Mouse (Mus musculus) intestine, embryonic 15.5 days (tissue): ENCODE measurements around the gene Trmt61a. TPM values are rescaled to one million over a fixed set of nuclear protein-coding genes. Genes with fewer than 3 reads are reported as not detected.

Experiments
- ATAC-seq: fragments of 200-750 bp; cut with Nextera tagmentation; 2 replicates; pipeline ENCODE4 v1.8.0; 2017; ENCODE audit warnings: moderate TSS enrichment, moderate library complexity
- H3K27ac ChIP-seq: fragments of 300-500 bp; sonication (generic); 2 replicates; pipeline ENCODE4 v1.5.1; 2015; ENCODE audit warnings: mild to moderate bottlenecking, inconsistent platforms
- H3K27me3 ChIP-seq: fragments of 300-500 bp; sonication (generic); replicated peaks from 2 replicates; pipeline ENCODE4 v1.6.1; 2015; ENCODE audit warnings: inconsistent platforms
- H3K36me3 ChIP-seq: fragments of 300-500 bp; sonication (generic); 2 replicates; pipeline ENCODE4 v1.6.1; 2015; ENCODE audit warnings: inconsistent platforms
- H3K4me1 ChIP-seq: fragments of 300-500 bp; sonication (generic); replicated peaks from 2 replicates; pipeline ENCODE4 v1.6.1; 2015; ENCODE audit warnings: inconsistent platforms
- H3K4me2 ChIP-seq: fragments of 300-500 bp; sonication (generic); replicated peaks from 2 replicates; pipeline ENCODE4 v1.6.1; 2015; ENCODE audit warnings: mild to moderate bottlenecking, inconsistent platforms
- H3K4me3 ChIP-seq: fragments of 300-500 bp; sonication (generic); replicated peaks from 2 replicates; pipeline ENCODE4 v1.5.1; 2015; ENCODE audit warnings: inconsistent platforms
- H3K9ac ChIP-seq: fragments of 300-500 bp; sonication (generic); 2 replicates; pipeline ENCODE4 v1.6.1; 2015; ENCODE audit warnings: inconsistent platforms
- H3K9me3 ChIP-seq: fragments of 300-500 bp; sonication (generic); 2 replicates; pipeline ENCODE4 v1.6.1; 2016; ENCODE audit warnings: inconsistent platforms
- WGBS: fragments of 180-500 bp; shearing (Covaris S2); methylation state at CpG from one replicate; pipeline ENCODE4 v1.1.7; 2015; 5-methylcytosine and 5-hydroxymethylcytosine counted together
- polyA plus RNA-seq: library from polyadenylated mRNA; unstranded; fragments of >200 nt; fragmentation: Nextera tagmentation; extraction: Ambion mirVana; gene quantifications from 2 replicates; pipeline ENCODE4 v1.2.1, GENCODE M21; 2015

Trmt61a gene
- polyA plus RNA-seq, 1 experiment from 2014 or later: 12.6 TPM

DNA sequence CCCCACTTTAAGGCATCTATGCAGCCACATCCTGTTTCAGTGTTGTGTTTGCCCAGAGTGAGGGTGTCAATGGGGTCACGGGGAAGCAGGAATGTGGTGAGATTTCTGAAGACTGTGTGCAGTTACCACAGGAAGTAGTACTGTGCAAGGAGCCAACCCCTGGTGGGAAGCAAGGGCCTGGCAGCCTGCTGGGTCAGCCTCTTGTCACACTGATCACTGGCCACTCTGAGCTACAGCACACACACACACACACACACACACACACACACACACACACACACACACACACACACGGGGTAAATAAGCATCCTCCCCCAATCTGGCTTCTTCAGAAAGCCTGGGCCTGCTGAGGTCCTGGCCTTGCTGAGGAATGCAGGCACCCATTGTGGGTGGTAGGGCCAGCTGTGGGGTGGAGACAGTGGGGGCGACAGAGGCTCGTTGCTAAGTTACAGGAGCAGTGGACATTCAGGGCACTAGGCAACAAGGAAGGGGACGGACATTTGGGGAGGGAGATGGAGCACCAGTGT lies 13.5 kb downstream of the Trmt61a start:
- no peak for ATAC-seq
- H3K4me3 ChIP-seq: no peak overlapping the region
- peak overlapping the region; percentile 79; the same call in 1 of the 2 replicates for H3K27ac ChIP-seq
- H3K9ac ChIP-seq: no peak overlapping the region
- H3K4me2 ChIP-seq: no peak overlapping the region
- H3K9me3 ChIP-seq: no peaks in the 10 kb centered on the region
- H3K27me3 ChIP-seq: no peaks in the 10 kb centered on the region
- no peaks in the 10 kb centered on the region for H3K36me3 ChIP-seq
- WGBS: 21% methylated on average over 5 of the region's 5 CpGs
- H3K4me1 ChIP-seq: peaks cover 71% of the 10 kb centered on the region

DNA sequence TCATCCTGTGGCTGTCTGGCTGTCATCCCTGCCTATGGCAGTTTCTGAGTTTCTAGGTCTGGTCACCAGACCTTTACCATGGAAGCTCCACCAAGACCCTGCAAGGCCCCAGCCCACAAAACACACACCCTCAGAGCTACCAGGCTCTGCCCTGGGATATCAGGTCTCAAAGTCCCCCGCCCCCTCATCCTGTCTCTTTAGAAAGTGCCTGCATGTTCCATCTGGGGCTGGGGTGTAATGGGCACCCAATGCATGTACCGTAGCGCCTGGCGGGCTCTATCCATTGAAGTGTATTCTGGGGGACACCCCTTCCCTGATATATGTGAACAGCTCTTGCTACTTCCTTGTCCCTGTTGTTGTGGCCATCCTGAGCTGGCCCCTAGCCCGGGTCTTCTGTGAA lies 15.0 kb downstream of the Trmt61a start:
- no peak overlapping the region; the same call in 1 of the 2 replicates for H3K9ac ChIP-seq
- WGBS: 83% methylated on average over 5 of the region's 5 CpGs
- no peaks in the 10 kb centered on the region for H3K36me3 ChIP-seq
- ATAC-seq: no peak
- no peak overlapping the region for H3K4me2 ChIP-seq
- peaks cover 61% of the 10 kb centered on the region for H3K4me1 ChIP-seq
- peak overlapping the region; percentile 79 for H3K27ac ChIP-seq
- H3K9me3 ChIP-seq: no peaks in the 10 kb centered on the region
- no peak overlapping the region for H3K4me3 ChIP-seq
- H3K27me3 ChIP-seq: no peaks in the 10 kb centered on the region

DNA sequence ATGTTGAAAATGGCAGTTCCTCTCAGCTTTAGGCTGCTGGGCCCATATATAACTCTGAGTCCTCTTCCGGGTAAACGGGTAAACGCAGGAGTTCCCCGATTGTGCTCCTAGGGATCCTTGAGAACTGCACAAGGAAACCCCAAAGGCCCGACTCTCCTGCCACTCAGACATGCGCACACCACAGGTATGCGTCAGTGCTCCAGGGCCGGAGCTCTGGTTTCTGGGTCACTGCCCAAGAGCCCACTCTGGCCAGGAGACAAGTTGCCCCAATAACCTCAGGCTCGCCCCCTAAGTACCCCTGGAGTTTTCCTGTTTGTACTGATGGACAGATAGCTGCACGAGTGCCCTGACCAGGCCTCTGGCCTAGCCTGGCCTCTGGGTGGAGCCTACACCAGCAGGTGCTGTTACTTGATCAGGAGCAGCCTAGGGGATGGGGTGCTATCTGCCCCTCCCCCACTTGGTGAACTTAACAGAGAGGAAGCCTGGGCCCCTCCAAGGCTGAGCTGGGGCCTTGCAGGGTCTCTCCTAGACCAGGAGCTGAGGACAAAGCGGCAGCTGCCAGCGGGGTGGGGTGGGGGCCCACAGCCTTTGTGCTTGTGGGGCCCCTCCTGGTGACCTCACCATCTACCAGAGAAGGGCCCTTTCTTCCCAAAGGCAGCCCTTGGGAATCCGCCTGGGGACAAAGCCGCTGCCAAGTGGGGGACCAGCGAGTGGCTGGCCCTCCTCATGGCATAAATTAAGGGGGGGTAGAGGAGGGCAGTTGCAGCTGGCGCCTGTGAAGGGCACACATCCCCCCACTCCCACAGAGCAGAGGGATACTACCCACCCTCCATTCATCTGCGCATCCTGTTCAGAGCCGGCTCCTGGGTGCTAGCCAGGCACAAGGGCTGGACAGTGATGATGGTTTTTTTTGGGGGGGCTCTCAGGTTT lies 15.7 kb downstream of the Trmt61a start:
- 50% methylated on average over 18 of the region's 18 CpGs for WGBS
- H3K27ac ChIP-seq: peak overlapping the region; percentile 79
- peak overlapping the region; percentile 11 for H3K9ac ChIP-seq
- no peaks in the 10 kb centered on the region for H3K27me3 ChIP-seq
- no peak overlapping the region for H3K4me3 ChIP-seq
- H3K4me2 ChIP-seq: peak overlapping the region; percentile 42
- H3K4me1 ChIP-seq: peaks cover 57% of the 10 kb centered on the region
- H3K36me3 ChIP-seq: no peaks in the 10 kb centered on the region
- ATAC-seq: peak; percentile 21
- no peaks in the 10 kb centered on the region for H3K9me3 ChIP-seq

DNA sequence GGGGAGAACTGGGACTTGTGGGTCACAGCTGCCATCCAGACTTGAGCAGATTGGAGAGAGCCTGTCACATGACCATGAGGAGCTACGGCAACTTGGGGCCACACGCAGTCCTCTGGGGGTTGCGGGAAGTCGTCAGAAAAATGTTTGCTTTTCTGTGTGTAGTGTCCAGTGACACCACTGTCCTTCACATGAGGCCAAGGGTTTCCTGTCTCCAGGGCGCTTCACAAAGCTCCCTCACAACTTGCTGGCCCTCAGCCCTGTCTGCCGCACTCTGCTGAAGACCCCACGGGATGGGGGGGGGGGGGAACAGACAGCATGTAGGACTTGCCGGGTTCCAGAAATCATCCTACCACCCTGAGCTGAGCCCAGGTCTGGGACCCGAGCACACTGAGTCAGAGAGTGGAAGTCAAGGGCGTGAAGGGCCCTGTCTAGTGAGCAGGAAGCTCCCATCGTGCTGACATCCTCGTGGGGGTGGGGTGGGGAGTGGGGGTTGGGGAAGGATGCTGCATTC lies 16.4 kb downstream of the Trmt61a start:
- H3K36me3 ChIP-seq: no peaks in the 10 kb centered on the region
- ATAC-seq: peak; percentile 4; the same call in 1 of the 2 replicates
- H3K9me3 ChIP-seq: no peaks in the 10 kb centered on the region
- 17% methylated on average over 12 of the region's 12 CpGs for WGBS
- H3K27me3 ChIP-seq: no peaks in the 10 kb centered on the region
- no peak overlapping the region for H3K4me3 ChIP-seq
- peak overlapping the region; percentile 42 for H3K4me2 ChIP-seq
- H3K27ac ChIP-seq: peak overlapping the region; percentile 79
- H3K4me1 ChIP-seq: peaks cover 57% of the 10 kb centered on the region
- H3K9ac ChIP-seq: peak overlapping the region; percentile 11

DNA sequence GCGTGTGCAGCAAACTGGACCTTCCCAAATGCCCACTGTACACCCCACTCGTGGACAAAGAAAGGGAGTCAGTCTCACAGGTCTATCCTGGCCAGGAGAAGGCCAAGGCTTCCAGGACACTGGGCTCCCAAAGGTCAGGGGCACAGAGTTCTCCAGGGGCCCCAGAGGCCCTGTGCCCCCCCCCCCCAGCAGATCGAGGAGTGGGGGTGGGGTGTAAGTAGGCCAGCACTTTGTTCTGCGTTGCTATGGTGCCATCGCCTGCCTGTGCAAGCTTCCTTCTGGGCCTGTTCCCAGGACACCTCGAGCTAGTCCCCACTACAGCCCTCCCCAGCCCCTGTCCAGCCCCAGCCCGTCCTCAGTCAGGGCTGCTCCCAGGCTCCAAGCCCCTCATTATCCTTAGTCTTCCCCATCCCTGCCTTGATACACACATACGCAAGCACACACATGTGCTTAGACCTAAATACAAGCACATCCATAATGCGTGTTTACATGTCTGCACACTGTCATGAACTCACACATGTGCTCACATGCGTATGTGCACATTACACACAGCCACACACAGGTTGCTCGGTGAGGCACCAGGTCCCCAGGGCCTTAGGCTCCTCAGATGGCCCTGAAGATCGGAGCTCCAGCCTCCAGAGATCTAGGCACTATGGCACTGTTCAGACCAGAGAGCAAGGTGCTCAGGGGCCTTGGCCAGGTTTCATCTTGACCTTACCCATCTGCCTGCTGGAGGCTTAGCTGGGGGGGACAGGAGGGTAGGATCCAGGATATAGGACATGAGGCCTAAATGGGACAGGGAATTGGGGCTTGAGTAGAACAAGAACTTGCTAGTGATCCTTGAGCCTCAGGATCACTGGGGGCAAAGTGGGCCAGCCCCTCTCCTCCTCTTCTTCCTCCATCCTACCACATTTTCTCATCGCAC lies 17.2 kb downstream of the Trmt61a start:
- WGBS: 64% methylated on average over 12 of the region's 13 CpGs
- no peaks in the 10 kb centered on the region for H3K27me3 ChIP-seq
- H3K9ac ChIP-seq: peak overlapping the region; percentile 34; the same call in 1 of the 2 replicates
- no peaks in the 10 kb centered on the region for H3K9me3 ChIP-seq
- H3K36me3 ChIP-seq: no peaks in the 10 kb centered on the region
- ATAC-seq: no peak
- no peak overlapping the region for H3K4me3 ChIP-seq
- H3K27ac ChIP-seq: peak overlapping the region; percentile 79; the same call in 1 of the 2 replicates
- no peak overlapping the region for H3K4me2 ChIP-seq
- peaks cover 54% of the 10 kb centered on the region for H3K4me1 ChIP-seq

DNA sequence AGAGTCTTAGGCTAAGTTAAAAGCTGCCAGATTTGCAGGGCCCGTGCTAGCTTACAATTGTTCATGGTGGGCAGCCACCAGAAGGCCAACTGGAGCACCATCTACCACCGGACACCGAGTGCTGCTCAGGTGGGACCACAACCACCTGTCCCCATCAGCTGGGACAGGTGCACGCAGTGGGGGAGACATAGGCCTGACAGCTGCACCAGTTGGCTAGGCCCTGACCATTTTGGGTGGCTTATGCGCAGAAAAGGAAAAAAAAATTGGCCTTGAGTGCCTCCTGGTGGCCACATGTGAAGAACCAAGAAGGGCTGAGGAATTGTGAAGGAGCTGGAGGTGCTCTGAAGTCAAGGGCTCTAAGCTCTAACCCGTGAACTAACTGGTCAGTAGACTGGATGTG lies 18.3 kb downstream of the Trmt61a start:
- Histone ChIP-seq H3K27ac (peak overlapping the region; percentile 27; the same call in 1 of the 2 replicates), H3K9me3 (no peaks in the 10 kb centered on the region), H3K4me2 (no peak overlapping the region), H3K27me3 (no peaks in the 10 kb centered on the region), H3K9ac (0 out of 2 replicates have a peak overlapping the region, but pooled peaks have one; percentile 8), H3K36me3 (no peaks in the 10 kb centered on the region), H3K4me3 (no peak overlapping the region), H3K4me1 (peaks cover 48% of the 10 kb centered on the region)
- WGBS: 39% methylated on average over 6 of the region's 6 CpGs
- peak; percentile 10; the same call in 1 of the 2 replicates for ATAC-seq

DNA sequence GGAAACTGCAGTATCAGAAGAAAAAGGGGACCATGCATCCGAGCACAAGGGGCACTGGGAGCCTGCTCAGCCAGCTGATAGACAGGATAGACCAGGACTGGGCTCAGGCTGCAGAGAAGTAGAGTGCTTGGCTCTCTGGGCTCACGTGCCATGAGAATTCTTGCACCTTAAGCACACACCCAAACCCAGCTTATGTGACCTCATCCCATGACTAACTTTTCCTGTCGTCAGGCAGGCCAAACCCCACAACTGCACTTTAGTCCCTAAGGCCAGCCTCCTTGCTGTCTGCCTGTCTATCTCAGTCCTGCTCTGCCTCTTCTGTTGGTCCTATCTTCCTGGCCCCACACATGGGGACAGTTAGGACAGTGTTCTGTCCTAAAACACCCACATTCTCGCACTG lies 19.8 kb downstream of the Trmt61a start:
- Histone ChIP-seq H3K27me3 (no peaks in the 10 kb centered on the region), H3K27ac (no peak overlapping the region), H3K9me3 (no peaks in the 10 kb centered on the region), H3K36me3 (no peaks in the 10 kb centered on the region), H3K9ac (no peak overlapping the region), H3K4me3 (no peak overlapping the region), H3K4me2 (0 out of 2 replicates have a peak overlapping the region, but pooled peaks have one; percentile 0), H3K4me1 (peaks cover 35% of the 10 kb centered on the region)
- WGBS: 54% methylated on average over 4 of the region's 4 CpGs
- peak; percentile 35 for ATAC-seq

DNA sequence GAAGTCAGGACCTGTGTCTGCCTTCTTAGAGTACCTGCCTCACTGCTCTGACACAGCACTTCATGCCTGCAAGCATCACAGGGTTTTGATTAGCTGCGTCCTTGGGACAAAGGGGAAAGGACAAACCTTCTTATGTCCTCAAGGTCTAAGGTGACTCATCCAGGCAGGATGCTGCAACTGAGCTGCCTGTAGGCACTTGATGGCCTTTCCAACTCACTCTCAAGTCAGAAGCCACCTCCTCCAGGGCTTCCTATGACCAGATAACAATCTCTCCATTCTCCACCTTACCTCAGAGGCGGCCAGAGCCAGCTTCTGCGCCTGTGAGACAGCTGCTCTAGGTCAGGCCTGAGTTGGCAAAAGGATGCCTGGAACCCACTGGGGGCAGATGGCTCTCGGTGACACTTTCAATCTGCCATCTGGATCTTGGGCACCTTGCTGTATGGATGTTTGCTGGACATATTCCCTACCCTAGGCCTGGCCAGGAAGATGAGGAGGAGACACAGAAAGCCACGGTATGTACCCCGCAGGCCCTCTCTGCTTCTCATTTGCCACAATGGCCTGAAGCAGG lies 20.5 kb downstream of the Trmt61a start:
- Histone ChIP-seq H3K36me3 (no peaks in the 10 kb centered on the region), H3K4me3 (no peak overlapping the region), H3K4me2 (no peak overlapping the region), H3K27me3 (no peaks in the 10 kb centered on the region), H3K27ac (no peak overlapping the region), H3K9ac (no peak overlapping the region), H3K9me3 (no peaks in the 10 kb centered on the region), H3K4me1 (peaks cover 28% of the 10 kb centered on the region)
- WGBS: 79% methylated on average over 6 of the region's 6 CpGs
- ATAC-seq: no peak

DNA sequence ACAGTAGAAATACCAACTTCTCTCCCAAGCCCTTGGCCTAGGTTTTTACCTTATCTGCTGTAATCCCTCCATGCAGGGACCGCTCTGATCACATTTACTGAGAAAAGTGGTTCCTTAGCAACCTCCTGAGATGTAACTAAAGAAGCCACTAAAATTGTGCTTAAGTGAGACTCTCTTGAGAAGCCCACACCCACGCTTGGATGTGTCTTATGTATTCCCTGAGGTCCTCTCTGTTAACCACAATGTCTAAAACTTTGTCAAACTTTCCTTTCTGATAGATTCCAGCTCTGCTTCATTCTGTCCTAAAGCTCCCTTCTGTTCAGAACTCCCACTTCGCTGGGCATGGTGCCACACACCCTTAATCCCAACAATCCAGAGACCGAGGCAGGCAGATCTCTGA lies 21.6 kb downstream of the Trmt61a start:
- Histone ChIP-seq H3K9ac (no peak overlapping the region), H3K27me3 (no peaks in the 10 kb centered on the region), H3K36me3 (no peaks in the 10 kb centered on the region), H3K4me1 (peaks cover 22% of the 10 kb centered on the region), H3K4me2 (no peak overlapping the region), H3K4me3 (no peak overlapping the region), H3K9me3 (no peaks in the 10 kb centered on the region), H3K27ac (no peak overlapping the region)
- 73% methylated on average over 4 of the region's 4 CpGs for WGBS
- no peak for ATAC-seq

DNA sequence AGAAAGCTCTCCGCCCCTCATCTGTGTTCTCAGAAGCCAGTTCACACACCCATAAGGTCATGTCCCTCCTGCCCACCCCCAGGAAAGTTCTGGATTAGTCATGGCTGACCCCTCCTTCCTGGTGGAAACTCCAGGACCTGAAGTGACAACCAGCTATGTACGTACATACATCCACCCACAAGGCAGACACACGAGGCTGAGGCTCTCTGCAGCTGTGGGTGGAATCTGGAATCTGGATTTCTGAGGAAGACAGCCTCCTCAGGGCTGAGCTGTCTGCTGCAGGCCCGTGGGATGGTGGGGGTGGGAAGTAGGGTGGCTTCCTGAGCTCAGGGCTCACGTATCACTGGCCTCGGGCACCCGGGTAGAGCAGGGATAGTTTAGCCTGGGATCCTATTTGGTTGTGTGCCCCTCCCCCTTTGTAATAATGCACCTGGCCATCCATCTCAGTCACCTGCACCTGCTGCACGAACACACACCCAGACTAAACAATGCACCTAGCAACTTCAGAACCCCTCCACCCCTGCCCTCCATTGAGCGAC lies 23.1 kb downstream of the Trmt61a start:
- 55% methylated on average over 9 of the region's 9 CpGs for WGBS
- Histone ChIP-seq H3K4me1 (peaks cover 26% of the 10 kb centered on the region), H3K36me3 (no peaks in the 10 kb centered on the region), H3K27me3 (no peaks in the 10 kb centered on the region), H3K4me3 (no peak overlapping the region), H3K9ac (no peak overlapping the region), H3K9me3 (no peaks in the 10 kb centered on the region), H3K4me2 (no peak overlapping the region), H3K27ac (no peak overlapping the region)
- no peak for ATAC-seq

DNA sequence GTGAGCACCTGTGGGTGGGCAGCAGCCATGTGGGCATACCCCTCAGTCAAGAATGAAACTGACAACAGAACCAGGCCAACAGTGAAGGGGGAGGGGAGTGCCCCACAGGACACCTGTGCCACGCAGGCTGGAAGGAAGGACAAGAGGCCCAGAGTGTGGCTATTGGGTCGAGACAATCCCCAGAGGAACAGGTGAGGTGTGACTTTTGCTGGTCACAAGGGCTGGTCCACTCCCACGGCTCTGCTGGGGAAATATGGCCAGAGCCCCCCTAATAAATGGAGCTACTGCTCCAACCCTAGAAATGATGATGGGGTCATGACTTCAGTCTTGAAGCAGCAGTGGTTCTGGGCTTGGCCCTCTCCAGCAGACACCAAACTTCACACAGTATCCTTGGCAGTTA lies 25.4 kb downstream of the Trmt61a start:
- 75% methylated on average over 3 of the region's 3 CpGs for WGBS

More for the DNA sequence above, 25.4 kb downstream of the Trmt61a start:
- ATAC-seq: no peak
- H3K9ac ChIP-seq: no peak overlapping the region
- H3K4me3 ChIP-seq: no peak overlapping the region
- 0 out of 2 replicates have a peak, but pooled peaks cover 3% of the 10 kb centered on the region for H3K36me3 ChIP-seq
- H3K9me3 ChIP-seq: no peaks in the 10 kb centered on the region
- H3K4me2 ChIP-seq: no peak overlapping the region
- peaks cover 20% of the 10 kb centered on the region for H3K4me1 ChIP-seq
- H3K27me3 ChIP-seq: no peaks in the 10 kb centered on the region
- H3K27ac ChIP-seq: no peak overlapping the region
